Mouse (Mus musculus) adrenal gland, adult 8-10 months (tissue): ENCODE measurements at regions not wholly inside any gene's neighbourhood (a gene's known extent, or its start where the extent isn't known, plus 50 kb on each side); places are given as distances from the start of the nearest gene placed in this dataset.
"Not testable (repeated sequence)": the region's sequence is repeated elsewhere in the genome, so short reads cannot be mapped to it uniquely, and the experiment has no call there.

Experiments used
- DNase-seq: peaks from one replicate; pipeline ENCODE4 v3.0.0; 2022

- no peak for DNase-seq
Observed at GRCm38 (mm10) chr12:97218445-97218844, 1040.8 kb downstream of the Galc start.

DNA sequence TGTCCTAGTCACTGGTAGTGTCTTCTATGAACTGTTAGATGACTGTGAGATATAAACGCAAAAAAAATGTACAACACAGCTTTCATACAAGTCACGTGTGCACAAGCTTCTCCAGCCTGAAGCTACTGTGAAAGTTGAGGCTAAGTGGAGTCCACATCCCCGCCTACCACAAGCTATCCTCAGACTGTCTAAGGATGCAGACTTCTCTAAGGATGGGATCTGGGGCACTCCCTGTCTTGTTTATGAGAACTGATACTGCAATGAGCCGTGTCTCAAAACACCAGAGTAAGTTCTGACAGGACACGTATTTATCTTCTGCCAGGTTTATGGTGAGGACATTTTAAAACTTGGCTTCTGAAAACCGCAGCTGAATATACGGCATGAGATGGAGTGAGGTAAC, 1041.7 kb downstream of the Galc start:
- no peak for DNase-seq

DNA sequence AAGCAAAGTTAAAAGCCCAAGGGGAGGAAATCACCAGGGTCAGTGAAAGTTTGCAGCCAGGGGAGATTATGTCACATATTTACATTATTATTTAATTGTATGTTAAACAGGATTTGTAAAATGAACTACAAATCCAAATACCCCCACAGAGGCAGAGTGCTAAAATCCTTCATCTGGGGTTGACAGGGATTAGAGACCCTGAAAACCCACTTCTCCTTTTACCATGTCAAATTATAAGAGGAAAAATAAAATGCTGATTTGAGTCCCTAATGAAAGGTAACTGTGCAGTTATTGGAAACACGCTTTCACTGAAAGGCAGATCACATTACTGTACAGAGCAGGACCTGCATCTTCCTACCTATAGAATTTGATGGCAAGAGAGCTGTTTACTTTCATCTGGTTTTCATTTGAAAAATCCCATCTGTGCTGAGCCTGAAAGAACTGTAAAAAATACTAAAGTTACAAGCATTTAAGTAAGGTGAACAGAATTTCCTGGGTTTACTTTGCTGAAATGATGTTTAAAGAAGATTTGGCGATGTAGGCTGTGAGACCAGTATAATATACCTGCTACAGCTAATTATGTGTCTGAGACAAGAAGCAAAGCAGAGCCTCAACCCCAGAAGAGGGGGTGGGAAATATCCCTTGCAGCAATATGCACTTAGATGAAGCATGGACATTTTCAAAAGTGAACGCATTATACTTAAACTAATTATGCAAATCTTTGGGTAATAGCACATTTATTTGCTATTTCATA, 1055.4 kb downstream of the Galc start:
- DNase-seq = no peak

DNA sequence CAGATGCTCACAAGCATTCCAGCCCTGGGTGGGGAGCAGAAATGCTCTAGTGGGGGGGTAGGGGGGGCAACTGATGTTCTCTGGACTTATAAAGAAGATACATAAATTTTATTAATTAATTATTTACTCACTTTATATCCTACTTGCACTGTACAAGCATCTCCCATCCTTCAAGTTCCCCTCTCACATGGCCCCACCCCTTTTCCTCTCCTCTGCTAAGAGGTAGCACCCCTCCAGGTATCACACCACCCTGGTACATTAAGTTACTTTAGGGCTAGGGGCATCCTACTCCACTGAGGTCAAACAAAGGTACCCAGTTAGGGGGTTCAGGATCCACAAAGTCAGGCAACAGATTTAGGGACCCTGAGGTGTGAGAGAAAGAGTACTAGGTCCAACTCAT, 1097.4 kb downstream of the Galc start:
- DNase-seq = no peak

- DNase-seq = no peak
Observed at GRCm38 (mm10) chr12:97161429-97161828, 1097.8 kb downstream of the Galc start.

GRCm38 (mm10) chr12:97158332-97158731, 1100.9 kb downstream of the Galc start:
- DNase-seq = no peak

GRCm38 (mm10) chr12:97157748-97158147, 1101.5 kb downstream of the Galc start:
- no peak for DNase-seq

GRCm38 (mm10) chr12:97156499-97157110, 1102.7 kb downstream of the Galc start:
- no peak for DNase-seq

- DNase-seq = no peak
Observed at GRCm38 (mm10) chr12:97142720-97143119, 1116.5 kb downstream of the Galc start.

DNA sequence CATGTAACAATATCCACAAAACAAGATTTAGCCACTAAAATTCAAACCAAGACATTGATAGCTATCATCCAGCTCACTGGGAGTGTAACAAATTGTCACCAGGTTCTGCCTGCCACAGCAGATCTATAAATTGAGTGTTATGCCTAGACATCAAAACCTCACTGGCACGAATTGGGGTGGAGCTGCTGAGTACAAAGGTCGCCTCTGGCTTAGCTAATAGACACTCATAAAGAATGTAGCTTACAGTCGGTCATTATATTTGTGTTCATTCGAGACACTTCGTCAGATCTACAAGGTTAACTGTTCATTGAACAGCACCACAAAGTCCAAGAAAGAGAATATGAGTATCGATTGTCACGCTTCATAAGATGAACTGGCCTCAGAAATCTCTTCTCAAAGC, 1121.3 kb downstream of the Galc start:
- DNase-seq = no peak

GRCm38 (mm10) chr12:97130276-97130675, 1129.0 kb downstream of the Galc start:
- no peak for DNase-seq

- peak; percentile 0 for DNase-seq
Observed at GRCm38 (mm10) chr12:97090577-97091214, 1168.6 kb downstream of the Galc start.

DNA sequence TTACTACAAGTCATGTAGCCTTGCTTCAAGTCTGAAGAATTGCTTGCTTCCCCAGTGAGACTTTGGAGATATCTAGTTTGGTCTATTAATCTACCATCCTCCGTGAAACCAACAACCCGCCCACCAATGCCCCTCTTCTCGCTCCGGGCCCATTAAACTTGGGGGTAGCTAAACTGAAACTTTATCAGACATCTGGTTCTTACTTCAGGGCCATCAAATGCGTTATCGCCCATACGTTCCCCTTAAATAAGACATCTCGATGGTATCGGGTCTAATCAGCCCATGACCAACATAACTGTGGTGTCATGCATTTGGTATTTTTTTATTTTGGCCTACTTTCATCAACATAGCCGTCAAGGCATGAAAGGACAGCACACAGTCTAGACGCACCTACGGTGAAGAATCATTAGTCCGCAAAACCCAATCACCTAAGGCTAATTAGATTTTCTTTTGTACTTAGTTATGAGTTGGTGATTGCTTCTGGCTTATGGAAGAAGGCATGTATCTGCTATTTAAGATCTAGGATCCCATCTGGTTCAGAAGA, 1197.8 kb downstream of the Galc start:
- not testable (repeated sequence) for DNase-seq

DNA sequence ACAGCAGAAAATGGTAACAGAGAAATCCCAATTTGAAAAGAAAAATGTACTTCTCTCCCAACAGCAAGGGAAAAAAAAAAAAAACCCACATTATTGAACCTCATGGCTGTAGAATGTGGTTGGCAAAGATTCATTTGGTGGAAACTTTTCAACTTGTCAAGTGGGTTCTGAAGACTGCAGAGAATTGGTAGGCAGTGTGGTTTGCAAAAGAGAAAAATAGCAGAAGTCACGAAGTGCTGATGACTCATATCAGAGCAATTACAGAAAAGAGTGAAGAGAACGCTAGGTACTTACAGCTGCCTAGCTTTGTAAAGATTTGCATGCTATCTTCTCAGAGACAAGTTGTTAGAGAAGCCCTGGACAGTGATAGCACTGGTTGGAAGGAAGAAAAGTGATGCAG, 1211.6 kb downstream of the Galc start:
- no peak for DNase-seq
